ENCODE assay signal across 9 mouse cellular contexts in genomic region chr10:127825386-127825785, GRCm38 (mm10). TPM values are rescaled to one million over a fixed set of nuclear protein-coding genes. Genes with fewer than 3 reads are reported as not detected.
DNase-seq lines count a peak whose midpoint lies in the region; ATAC-seq lines count a peak whose summit lies in the region.
"Had no signal": no experiment of that assay in that cellular context is flagged by ENCODE, and none has a peak within 500 bp of the region (broad histone marks: within the 10 kb centered on the region; RNA-seq: fewer than 3 reads in every experiment).

No protein-coding gene starts in this region.

- no peak for ATAC-seq in forebrain, embryonic 16.5 days
- ATAC-seq in midbrain, embryonic 14.5 days (ENCODE audit: low FRiP score, low TSS enrichment): no peak
- ATAC-seq in midbrain, embryonic 15.5 days (replicated peaks): no peak

- peaks cover 5% of the 10 kb centered on the region; the same call in 1 of the 2 replicates for H3K9me3 ChIP-seq in forebrain, embryonic 10.5 days
- H3K9me3 ChIP-seq in forebrain, embryonic 16.5 days (ENCODE audit: control insufficient read depth, low read length): no peaks in the 10 kb centered on the region
- H3K9me3 ChIP-seq in midbrain, embryonic 14.5 days (ENCODE audit: control insufficient read depth, low read length): peaks cover 3% of the 10 kb centered on the region; the same call in 1 of the 2 replicates
- peaks cover 4% of the 10 kb centered on the region; the same call in 1 of the 2 replicates for H3K9me3 ChIP-seq in midbrain, embryonic 15.5 days
- H3K9me3 ChIP-seq: heart, embryonic 15.5 days had no signal

- H3K27ac ChIP-seq in forebrain, embryonic 10.5 days: no peak overlapping the region
- no peak overlapping the region for H3K27ac ChIP-seq in forebrain, embryonic 16.5 days (ENCODE audit: low read length)
- H3K27ac ChIP-seq in midbrain, embryonic 14.5 days (replicated peaks; ENCODE audit: low read depth, low read length): no peak overlapping the region
- no peak overlapping the region for H3K27ac ChIP-seq in midbrain, embryonic 15.5 days
- H3K27ac ChIP-seq: heart, embryonic 15.5 days had no signal

- no peaks in the 10 kb centered on the region for H3K27me3 ChIP-seq in forebrain, embryonic 10.5 days (ENCODE audit: poor library complexity, severe bottlenecking)
- no peaks in the 10 kb centered on the region for H3K27me3 ChIP-seq in forebrain, embryonic 16.5 days (replicated peaks; ENCODE audit: control insufficient read depth, insufficient read depth, low read length)
- H3K27me3 ChIP-seq in midbrain, embryonic 14.5 days (ENCODE audit: control insufficient read depth, insufficient read depth, low read length): no peaks in the 10 kb centered on the region
- no peaks in the 10 kb centered on the region for H3K27me3 ChIP-seq in midbrain, embryonic 15.5 days (replicated peaks)
- H3K27me3 ChIP-seq: heart, embryonic 15.5 days had no signal

- no peak overlapping the region for H3K9ac ChIP-seq in forebrain, embryonic 16.5 days (replicated peaks; ENCODE audit: low read depth, low read length)
- H3K9ac ChIP-seq in midbrain, embryonic 14.5 days (replicated peaks; ENCODE audit: low read length): no peak overlapping the region
- H3K9ac ChIP-seq in midbrain, embryonic 15.5 days: no peak overlapping the region
- H3K9ac ChIP-seq: heart, embryonic 15.5 days had no signal

- peak; percentile 19 for DNase-seq in forebrain, embryonic 10.5 days (ENCODE audit: extremely low spot score, low spot score)
- peak; percentile 2 for DNase-seq in midbrain, embryonic 14.5 days
- DNase-seq in embryo, embryonic 11 days: peak; percentile 25
- peak; percentile 46 for DNase-seq in retina, postnatal 1 day
- DNase-seq in thymus, postnatal 25 days: no peak
- no peak for DNase-seq in heart, adult 9 months (ENCODE audit: low spot score in 2 of 2)

- no peaks in the 10 kb centered on the region for H3K36me3 ChIP-seq in forebrain, embryonic 10.5 days (replicated peaks)
- H3K36me3 ChIP-seq in forebrain, embryonic 16.5 days (ENCODE audit: control insufficient read depth, insufficient read depth): no peaks in the 10 kb centered on the region
- H3K36me3 ChIP-seq in midbrain, embryonic 14.5 days (ENCODE audit: control insufficient read depth, insufficient read depth, low read length): no peaks in the 10 kb centered on the region
- no peaks in the 10 kb centered on the region for H3K36me3 ChIP-seq in midbrain, embryonic 15.5 days (replicated peaks)
- H3K36me3 ChIP-seq: heart, embryonic 15.5 days had no signal

- H3K4me2 ChIP-seq in forebrain, embryonic 16.5 days (ENCODE audit: low read length): no peak overlapping the region
- no peak overlapping the region for H3K4me2 ChIP-seq in midbrain, embryonic 14.5 days (ENCODE audit: low read length)
- no peak overlapping the region for H3K4me2 ChIP-seq in midbrain, embryonic 15.5 days
- H3K4me2 ChIP-seq: heart, embryonic 15.5 days had no signal

- H3K4me1 ChIP-seq in forebrain, embryonic 10.5 days: no peaks in the 10 kb centered on the region
- no peaks in the 10 kb centered on the region for H3K4me1 ChIP-seq in forebrain, embryonic 16.5 days (replicated peaks; ENCODE audit: control insufficient read depth, insufficient read depth, low read length)
- no peaks in the 10 kb centered on the region for H3K4me1 ChIP-seq in midbrain, embryonic 14.5 days (ENCODE audit: control insufficient read depth, insufficient read depth, low read length)
- H3K4me1 ChIP-seq in midbrain, embryonic 15.5 days: no peaks in the 10 kb centered on the region
- H3K4me1 ChIP-seq: heart, embryonic 15.5 days had no signal

- WGBS in forebrain, embryonic 10.5 days: 82% methylated on average over 6 of the region's 6 CpGs
- WGBS in forebrain, embryonic 16.5 days: 81% methylated on average over 6 of the region's 6 CpGs
- WGBS in midbrain, embryonic 14.5 days: 82% methylated on average over 6 of the region's 6 CpGs
- 81% methylated on average over 6 of the region's 6 CpGs for WGBS in midbrain, embryonic 15.5 days

- H3K4me3 ChIP-seq in forebrain, embryonic 10.5 days: no peak overlapping the region
- H3K4me3 ChIP-seq in forebrain, embryonic 16.5 days (replicated peaks; ENCODE audit: low read length): no peak overlapping the region
- H3K4me3 ChIP-seq in midbrain, embryonic 14.5 days (replicated peaks; ENCODE audit: low read depth, low read length): no peak overlapping the region
- no peak overlapping the region for H3K4me3 ChIP-seq in midbrain, embryonic 15.5 days
- H3K4me3 ChIP-seq: heart, embryonic 15.5 days had no signal

RNA-seq across cellular contexts. Expression of gene Rdh19, which starts 24.3 kb away (rescaled TPM):
- polyA plus RNA-seq in forebrain, embryonic 10.5 days (2016; fragmentation: Nextera tagmentation; extraction: Ambion mirVana): not detected in 2 replicates
- polyA plus RNA-seq in forebrain, embryonic 16.5 days (2015; fragmentation: Nextera tagmentation; extraction: Ambion mirVana): not detected in 2 replicates
- not detected in 2 replicates for polyA plus RNA-seq in midbrain, embryonic 14.5 days (2014; fragmentation: Nextera tagmentation; extraction: Ambion mirVana)
- polyA plus RNA-seq in midbrain, embryonic 15.5 days (2015; fragmentation: Nextera tagmentation; extraction: Ambion mirVana): not detected in 2 replicates
- polyA plus RNA-seq: heart, embryonic 15.5 days had no signal

RNA-seq across cellular contexts. Expression of gene Rdh16, which starts 24.4 kb away (rescaled TPM):
- polyA plus RNA-seq in forebrain, embryonic 10.5 days (2016; fragmentation: Nextera tagmentation; extraction: Ambion mirVana): not detected in 2 replicates
- not detected in 2 replicates for polyA plus RNA-seq in forebrain, embryonic 16.5 days (2015; fragmentation: Nextera tagmentation; extraction: Ambion mirVana)
- 0.07 TPM in 1 of 2 replicates, not detected in the other for polyA plus RNA-seq in midbrain, embryonic 14.5 days (2014; fragmentation: Nextera tagmentation; extraction: Ambion mirVana)
- polyA plus RNA-seq in midbrain, embryonic 15.5 days (2015; fragmentation: Nextera tagmentation; extraction: Ambion mirVana): not detected in 2 replicates
- polyA plus RNA-seq: heart, embryonic 15.5 days had no signal

RNA-seq across cellular contexts. Expression of gene Rdh16f2, which starts 40.9 kb away (rescaled TPM):
- polyA plus RNA-seq in forebrain, embryonic 10.5 days (2016; fragmentation: Nextera tagmentation; extraction: Ambion mirVana): not detected in 2 replicates
- polyA plus RNA-seq in forebrain, embryonic 16.5 days (2015; fragmentation: Nextera tagmentation; extraction: Ambion mirVana): not detected in 2 replicates
- polyA plus RNA-seq in midbrain, embryonic 14.5 days (2014; fragmentation: Nextera tagmentation; extraction: Ambion mirVana): not detected in 2 replicates
- not detected in 2 replicates for polyA plus RNA-seq in midbrain, embryonic 15.5 days (2015; fragmentation: Nextera tagmentation; extraction: Ambion mirVana)
- polyA plus RNA-seq: heart, embryonic 15.5 days had no signal

RNA-seq across cellular contexts. Expression of gene Rdh9, which starts 49.2 kb away (rescaled TPM):
- 0.15 and 0.20 TPM in 2 replicates for polyA plus RNA-seq in forebrain, embryonic 10.5 days (2016; fragmentation: Nextera tagmentation; extraction: Ambion mirVana)
- polyA plus RNA-seq in forebrain, embryonic 16.5 days (2015; fragmentation: Nextera tagmentation; extraction: Ambion mirVana): 0.32 and 0.35 TPM in 2 replicates
- polyA plus RNA-seq in midbrain, embryonic 14.5 days (2014; fragmentation: Nextera tagmentation; extraction: Ambion mirVana): 0.13 and 0.22 TPM in 2 replicates
- polyA plus RNA-seq in midbrain, embryonic 15.5 days (2015; fragmentation: Nextera tagmentation; extraction: Ambion mirVana): 0.12 and 0.31 TPM in 2 replicates

Comparison
In these comparisons a context has a peak if more than half of its experiments do, and no peak if none do; other contexts are left out.
1. DNase-seq: peak in forebrain, embryonic 10.5 days (single experiment), midbrain, embryonic 14.5 days (single experiment), embryo, embryonic 11 days (single experiment) and retina, postnatal 1 day (single experiment); none in thymus, postnatal 25 days (single experiment) and heart, adult 9 months (0 of 2).